In the genomic region with DNA sequence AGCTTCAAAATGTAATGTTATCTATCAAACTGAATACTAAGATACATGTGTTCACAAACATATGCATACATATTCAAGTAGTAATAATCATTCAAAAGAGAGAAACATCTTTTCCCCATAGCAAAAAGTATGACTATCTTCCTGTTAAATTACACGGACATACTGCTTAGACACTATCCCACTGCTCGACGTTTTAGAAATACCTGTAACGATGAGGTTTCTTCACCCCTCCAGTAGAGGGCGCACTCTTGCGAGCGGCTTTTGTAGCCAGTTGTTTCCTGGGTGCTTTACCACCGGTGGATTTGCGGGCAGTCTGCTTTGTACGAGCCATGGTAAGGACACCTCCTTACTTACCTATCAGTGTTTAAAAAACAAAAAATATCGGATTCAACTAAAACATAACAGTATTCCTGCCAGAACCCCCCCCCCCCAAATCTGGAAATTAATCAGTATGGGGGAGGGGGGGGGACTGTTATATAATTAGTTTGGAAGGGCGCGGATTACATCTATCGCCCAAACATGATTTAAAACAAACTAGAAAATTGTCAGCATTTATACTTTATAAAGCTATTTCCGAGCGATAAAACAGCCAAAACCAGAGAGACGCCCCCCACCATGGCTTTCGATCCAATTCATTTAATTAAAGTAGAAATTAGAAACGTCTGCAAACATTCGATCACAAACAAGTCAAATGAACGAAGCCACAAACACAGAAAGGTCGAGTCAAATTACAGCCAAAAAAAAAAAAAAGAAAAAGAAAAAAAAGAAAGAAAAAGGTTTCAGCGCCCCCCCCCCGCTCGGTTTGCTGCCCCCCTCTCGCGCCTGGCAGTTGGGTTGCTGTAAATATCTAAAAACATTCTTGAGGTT, we compare ENCODE assay signal across 8 mouse cellular contexts. TPM values are rescaled to one million over a fixed set of nuclear protein-coding genes. Genes with fewer than 3 reads are reported as not detected.
DNase-seq lines count a peak whose midpoint lies in the region; ATAC-seq and TF ChIP-seq lines count a peak whose summit lies in the region.

No protein-coding gene starts in this region.

- peak overlapping the region; percentile 100 for H3K9ac ChIP-seq in forebrain, embryonic 13.5 days
- peak overlapping the region; percentile 88 for H3K9ac ChIP-seq in midbrain, postnatal 0 days (replicated peaks; ENCODE audit: low read length, poor library complexity, severe bottlenecking)

- intact Hi-C loops in left cerebral cortex, adult 2 months (cut with DNase I) = loop anchor here (2.0 to 5.0 kb wide), 4 partner anchors 35 to 340 kb away; no protein-coding TSS in a partner anchor

- H3K4me3 ChIP-seq in left cerebral cortex, adult 2 months = peak overlapping the region; percentile 74
- peak overlapping the region; percentile 99 for H3K4me3 ChIP-seq in forebrain, embryonic 13.5 days
- H3K4me3 ChIP-seq in midbrain, postnatal 0 days (ENCODE audit: low read depth, low read length) = peak overlapping the region; percentile 57

- 4% methylated on average over 27 of the region's 27 CpGs for WGBS in forebrain, embryonic 13.5 days
- 1% methylated on average over 27 of the region's 27 CpGs for WGBS in midbrain, postnatal 0 days

- peak overlapping the region; percentile 97 for H3K27ac ChIP-seq in left cerebral cortex, adult 2 months
- peak overlapping the region; percentile 100 for H3K27ac ChIP-seq in forebrain, embryonic 13.5 days
- H3K27ac ChIP-seq in midbrain, postnatal 0 days (ENCODE audit: low read depth, low read length) = peak overlapping the region; percentile 100

- H3K27me3 ChIP-seq in forebrain, embryonic 13.5 days = no peaks in the 10 kb centered on the region
- H3K27me3 ChIP-seq in midbrain, postnatal 0 days (ENCODE audit: insufficient read depth, low read length) = no peaks in the 10 kb centered on the region

- TF ChIP-seq CTCF in left cerebral cortex, adult 2 months (IDR thresholded peaks at IDR 0.05) = peak; percentile 75
- TF ChIP-seq CTCF in midbrain, postnatal 0 days (IDR thresholded peaks at IDR 0.05) = peak; percentile 73

- DNase-seq in left cerebral cortex, adult 2 months (ENCODE audit: extremely low spot score in 1 of 2, low spot score in 2 of 2) = no peak
- DNase-seq in left cerebral cortex, adult 8-10 months (ENCODE audit: low spot score in 2 of 2) = no peak
- DNase-seq in MN1 (ENCODE audit: low spot score) = peak; percentile 69
- DNase-seq in kidney, postnatal 36 days = peak; percentile 29 to 37
- DNase-seq in midbrain, postnatal 0 days (ENCODE audit: low spot score) = no peak
- no peak for DNase-seq in ovary, adult 18-20 months (ENCODE audit: low spot score)
- no peak for DNase-seq in ovary, postnatal 36 days (ENCODE audit: low spot score)

- H3K4me2 ChIP-seq in forebrain, embryonic 13.5 days = peak overlapping the region; percentile 63
- peak overlapping the region; percentile 48 for H3K4me2 ChIP-seq in midbrain, postnatal 0 days (ENCODE audit: low read depth, low read length, poor library complexity, severe bottlenecking)

- H3K4me1 ChIP-seq in forebrain, embryonic 13.5 days = peaks cover 54% of the 10 kb centered on the region
- peaks cover 3% of the 10 kb centered on the region; the same call in 1 of the 2 replicates for H3K4me1 ChIP-seq in midbrain, postnatal 0 days (ENCODE audit: insufficient read depth, low read length)

- H3K36me3 ChIP-seq in forebrain, embryonic 13.5 days (ENCODE audit: poor library complexity, severe bottlenecking) = peaks cover 35% of the 10 kb centered on the region
- peaks cover 13% of the 10 kb centered on the region for H3K36me3 ChIP-seq in midbrain, postnatal 0 days (ENCODE audit: insufficient read depth, low read length)

- no peak for ATAC-seq in forebrain, embryonic 13.5 days
- ATAC-seq in midbrain, postnatal 0 days (ENCODE audit: low FRiP score) = no peak

- no peaks in the 10 kb centered on the region for H3K9me3 ChIP-seq in forebrain, embryonic 13.5 days (replicated peaks)
- no peaks in the 10 kb centered on the region for H3K9me3 ChIP-seq in midbrain, postnatal 0 days (ENCODE audit: low read length)

RNA-seq across cellular contexts. Expression of gene H3f3a, which starts 1.9 kb away (rescaled TPM):
- total RNA-seq in left cerebral cortex, adult 2 months (2021) = 100 to 1,000 TPM; 261 to 262 TPM
- 100 to 1,000 TPM; 259 to 296 (median 268) TPM for total RNA-seq in left cerebral cortex, adult 8-10 months (2022)
- polyA plus RNA-seq in forebrain, embryonic 13.5 days (2015; fragmentation: Nextera tagmentation; extraction: Ambion mirVana) = 4,035 and 4,414 TPM in 2 replicates
- total RNA-seq in midbrain, postnatal 0 days (2014; rRNA removed) = 1,783 and 3,084 TPM in 2 replicates
- 1,997 and 2,039 TPM in 2 replicates for polyA plus RNA-seq in midbrain, postnatal 0 days (2015; fragmentation: Nextera tagmentation; extraction: Ambion mirVana)

RNA-seq across cellular contexts. Expression of gene Sde2, which starts 39.1 kb away (rescaled TPM):
- total RNA-seq in left cerebral cortex, adult 2 months (2021) = 10 to 100 TPM; 23.4 to 24.5 TPM
- 10 to 100 TPM; 18.7 to 23.4 (median 21.9) TPM for total RNA-seq in left cerebral cortex, adult 8-10 months (2022)
- polyA plus RNA-seq in forebrain, embryonic 13.5 days (2015; fragmentation: Nextera tagmentation; extraction: Ambion mirVana) = 32.7 and 33.8 TPM in 2 replicates
- total RNA-seq in midbrain, postnatal 0 days (2014; rRNA removed) = 12.8 and 15.3 TPM in 2 replicates
- 20.7 and 24.2 TPM in 2 replicates for polyA plus RNA-seq in midbrain, postnatal 0 days (2015; fragmentation: Nextera tagmentation; extraction: Ambion mirVana)

Comparison
In these comparisons a context has a peak if more than half of its experiments do, and no peak if none do; other contexts are left out.
1. DNase-seq: peak in MN1 (single experiment) and kidney, postnatal 36 days (2 of 2); none in left cerebral cortex, adult 2 months (0 of 2), left cerebral cortex, adult 8-10 months (0 of 2), midbrain, postnatal 0 days (single experiment), ovary, adult 18-20 months (single experiment) and ovary, postnatal 36 days (single experiment).
2. Peak in every context shown above with its lines, with median percentiles within 50 percentile points of each other: H3K27ac ChIP-seq and H3K4me3 ChIP-seq.